In genomic region chr9:80171241-80171640, GRCm38 (mm10) we compare ENCODE assay signal across 24 mouse cellular contexts.
"Had no signal": no experiment of that assay in that cellular context is flagged by ENCODE, and none has a peak within 500 bp of the region (broad histone marks: within the 10 kb centered on the region; RNA-seq: fewer than 3 reads in every experiment).

No protein-coding gene starts in this region.

- H3K9ac ChIP-seq: heart, embryonic 13.5 days; heart, embryonic 15.5 days; hindbrain, embryonic 13.5 days; hindbrain, embryonic 15.5 days; limb, embryonic 13.5 days; limb, embryonic 15.5 days; liver, embryonic 12.5 days; liver, embryonic 14.5 days had no signal

- H3K36me3 ChIP-seq: heart, embryonic 15.5 days; hindbrain, embryonic 13.5 days; hindbrain, embryonic 15.5 days; limb, embryonic 13.5 days; limb, embryonic 15.5 days; liver, embryonic 12.5 days had no signal

- H3K4me3 ChIP-seq: gastrocnemius, adult 2 months; heart, adult 2 months; heart, embryonic 13.5 days; heart, embryonic 15.5 days; hindbrain, embryonic 13.5 days; hindbrain, embryonic 15.5 days; left cerebral cortex, adult 2 months; limb, embryonic 13.5 days; limb, embryonic 15.5 days; liver, embryonic 12.5 days had no signal

- H3K27me3 ChIP-seq: heart, embryonic 13.5 days; heart, embryonic 15.5 days; hindbrain, embryonic 13.5 days; hindbrain, embryonic 15.5 days; limb, embryonic 13.5 days; limb, embryonic 15.5 days; liver, embryonic 12.5 days had no signal

- DNase-seq: gastrocnemius, adult 2 months; gastrocnemius, postnatal 14 days; gastrocnemius, postnatal 36 days; heart, adult 2 months; heart, postnatal 14 days; heart, postnatal 36 days; kidney, adult 11 months; kidney, adult 2 months; kidney, adult 9 months; kidney, postnatal 10 days; kidney, postnatal 25 days; layer of hippocampus, adult 9-11 months; left cerebral cortex, postnatal 4 days had no signal

- ATAC-seq: hindbrain, postnatal 0 days; liver, embryonic 12.5 days had no signal

- H3K4me2 ChIP-seq: heart, embryonic 11.5 days; heart, embryonic 13.5 days; heart, embryonic 15.5 days; hindbrain, embryonic 13.5 days; hindbrain, embryonic 15.5 days; limb, embryonic 13.5 days; limb, embryonic 15.5 days; liver, embryonic 12.5 days had no signal

- H3K27ac ChIP-seq: gastrocnemius, adult 2 months; heart, adult 2 months; heart, embryonic 13.5 days; heart, embryonic 15.5 days; hindbrain, embryonic 13.5 days; hindbrain, embryonic 15.5 days; hindbrain, postnatal 0 days; left cerebral cortex, adult 2 months; limb, embryonic 13.5 days; limb, embryonic 15.5 days; liver, embryonic 12.5 days; liver, embryonic 14.5 days had no signal

- H3K9me3 ChIP-seq: heart, embryonic 13.5 days; heart, embryonic 15.5 days; hindbrain, embryonic 13.5 days; hindbrain, embryonic 15.5 days; limb, embryonic 13.5 days; limb, embryonic 15.5 days; liver, embryonic 12.5 days had no signal
